Mouse (Mus musculus) spleen, postnatal 36 days (tissue): ENCODE data around the gene Bard1.

Experiments used
- DNase-seq, 2 experiments: peaks; one replicate each; pipeline ENCODE4 v3.0.0; 2022; ENCODE audit warnings: low spot score in 2 of 2, mixed read lengths in 1 of 2

Gene Bard1

DNA sequence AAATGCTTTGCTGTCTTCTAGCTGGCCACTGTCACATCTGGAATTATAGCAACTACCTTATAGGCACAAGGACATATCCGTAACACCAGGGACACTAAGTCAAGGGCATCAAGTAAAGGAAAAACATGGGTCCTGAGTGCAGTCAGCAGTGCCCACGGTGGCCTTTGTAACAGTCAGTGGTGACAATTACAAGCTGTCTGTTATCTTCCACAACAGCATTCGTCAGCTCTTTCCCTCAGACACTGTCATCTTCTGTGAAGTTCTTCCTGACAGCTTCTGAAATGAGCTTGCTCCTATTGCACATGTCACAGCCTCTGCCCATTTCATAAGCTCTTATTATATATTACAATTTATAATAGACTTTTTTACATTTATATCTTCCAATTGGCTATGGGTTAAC, 50.7 kb downstream of the Bard1 start:
- no peak for DNase-seq

DNA sequence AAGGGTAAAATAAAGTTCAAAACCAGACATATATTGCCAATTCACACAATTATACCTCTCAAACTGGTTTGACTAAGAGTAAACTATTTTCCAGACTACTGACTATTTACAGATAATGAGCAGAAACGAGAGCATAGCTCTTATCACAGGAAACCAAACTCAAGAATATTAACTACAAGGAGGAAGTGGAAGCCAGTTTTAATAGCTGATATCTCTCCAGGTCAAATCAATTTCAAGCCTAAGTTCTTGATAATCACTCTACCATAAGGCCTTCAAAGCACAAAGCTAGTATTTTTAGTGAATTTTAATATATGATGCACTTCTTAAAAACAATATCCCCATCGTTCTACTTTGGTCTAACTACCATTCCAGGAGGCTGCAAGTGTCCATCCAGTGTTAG, 57.8 kb downstream of the Bard1 start:
- no peak for DNase-seq

DNA sequence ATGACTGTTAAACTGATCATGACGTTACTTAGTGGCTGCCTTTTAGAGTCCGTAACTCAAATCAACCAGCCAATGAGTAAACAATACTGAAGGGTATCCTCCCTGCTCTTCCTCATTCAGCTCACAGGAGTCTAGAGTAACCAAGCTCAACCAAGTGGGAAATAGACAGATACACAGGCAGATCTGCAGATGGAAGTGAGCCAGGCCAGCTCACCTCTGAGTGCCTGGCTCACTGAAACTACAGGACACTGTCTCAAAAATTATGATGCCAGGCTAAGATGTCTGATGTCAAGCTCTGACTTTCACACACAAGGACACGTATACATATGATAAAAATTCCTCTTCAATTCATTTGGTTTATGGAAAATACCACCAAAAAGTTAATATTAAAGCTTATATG, 59.0 kb downstream of the Bard1 start:
- DNase-seq: no peak

DNA sequence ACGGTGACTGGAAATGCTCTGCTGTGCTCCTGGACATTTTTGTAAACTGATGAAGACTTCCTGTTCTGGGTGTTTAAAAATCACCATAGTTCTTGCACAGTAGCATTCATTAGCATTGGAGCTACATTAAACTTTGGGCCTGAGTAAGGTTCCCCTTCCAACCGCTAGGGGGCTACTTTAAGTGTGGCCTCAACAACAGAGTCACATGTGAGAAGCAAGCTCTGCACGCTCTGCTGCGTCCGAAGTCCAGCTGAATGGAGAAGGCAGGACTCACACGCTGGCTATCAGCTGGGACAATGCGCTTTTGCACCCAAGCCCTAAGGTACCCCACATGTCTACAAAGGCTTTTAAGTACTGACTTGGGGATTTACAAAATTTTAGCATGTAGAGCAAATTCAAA, 65.9 kb downstream of the Bard1 start:
- DNase-seq: no peak

GRCm38 (mm10) chr1:71035565-71035964, 67.4 kb downstream of the Bard1 start:
- no peak for DNase-seq

DNA sequence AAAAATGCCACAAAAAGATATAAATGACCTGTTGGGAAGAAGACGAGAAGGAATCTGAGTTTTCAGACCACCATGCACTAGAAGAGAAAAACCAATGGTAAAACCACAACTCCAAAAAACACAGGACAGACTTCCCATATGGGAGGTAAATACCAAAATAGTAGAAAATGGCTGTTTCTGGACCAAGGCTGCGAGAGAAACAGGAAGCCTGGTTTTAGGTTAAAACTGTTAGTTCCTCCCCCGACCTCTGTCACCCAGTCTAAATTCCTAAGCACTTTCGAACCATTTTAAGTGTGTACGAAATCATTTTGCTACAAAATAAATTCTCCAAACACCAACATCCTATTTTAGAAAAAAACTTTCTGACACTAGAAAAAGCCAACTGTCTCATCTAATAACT, 80.2 kb downstream of the Bard1 start:
- DNase-seq: no peak

GRCm38 (mm10) chr1:71014345-71014744, 88.6 kb downstream of the Bard1 start:
- no peak for DNase-seq

- DNase-seq: no peak
Observed at GRCm38 (mm10) chr1:71005998-71006397, 96.9 kb downstream of the Bard1 start.

GRCm38 (mm10) chr1:71004177-71004576, 98.8 kb downstream of the Bard1 start:
- no peak for DNase-seq

DNA sequence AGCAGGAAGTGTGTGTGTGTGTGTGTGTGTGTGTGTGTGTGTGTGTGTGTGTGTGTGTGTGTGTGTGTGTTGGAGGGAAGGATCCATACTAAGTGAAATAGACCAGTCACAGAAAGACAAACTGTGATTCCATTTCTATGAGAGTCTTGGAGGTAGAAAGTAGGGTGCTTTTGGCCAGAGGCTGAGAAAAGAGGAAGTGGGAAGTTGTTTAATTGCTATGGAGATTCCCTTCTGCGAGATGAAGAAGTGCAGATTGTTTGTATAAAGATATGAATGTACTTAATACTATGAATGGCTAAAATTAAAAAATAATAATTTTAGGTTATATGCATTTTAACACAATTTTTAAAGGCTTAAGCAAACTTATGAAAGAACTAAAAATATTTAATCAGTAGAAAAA, 99.2 kb downstream of the Bard1 start:
- DNase-seq: no peak

GRCm38 (mm10) chr1:70997377-70997993, 105.5 kb downstream of the Bard1 start:
- DNase-seq: no peak

GRCm38 (mm10) chr1:70996766-70997165, 106.2 kb downstream of the Bard1 start:
- no peak for DNase-seq
